Mouse (Mus musculus): ENCODE data around the gene Tyw5. TPM values are rescaled to one million over a fixed set of nuclear protein-coding genes. Genes with fewer than 3 reads are reported as not detected.

Tyw5 gene
- total RNA-seq (2015) = 23.3 and 35.1 TPM in 2 replicates
- total RNA-seq (2017) = 25.8 and 28.4 TPM in 2 replicates

DNA sequence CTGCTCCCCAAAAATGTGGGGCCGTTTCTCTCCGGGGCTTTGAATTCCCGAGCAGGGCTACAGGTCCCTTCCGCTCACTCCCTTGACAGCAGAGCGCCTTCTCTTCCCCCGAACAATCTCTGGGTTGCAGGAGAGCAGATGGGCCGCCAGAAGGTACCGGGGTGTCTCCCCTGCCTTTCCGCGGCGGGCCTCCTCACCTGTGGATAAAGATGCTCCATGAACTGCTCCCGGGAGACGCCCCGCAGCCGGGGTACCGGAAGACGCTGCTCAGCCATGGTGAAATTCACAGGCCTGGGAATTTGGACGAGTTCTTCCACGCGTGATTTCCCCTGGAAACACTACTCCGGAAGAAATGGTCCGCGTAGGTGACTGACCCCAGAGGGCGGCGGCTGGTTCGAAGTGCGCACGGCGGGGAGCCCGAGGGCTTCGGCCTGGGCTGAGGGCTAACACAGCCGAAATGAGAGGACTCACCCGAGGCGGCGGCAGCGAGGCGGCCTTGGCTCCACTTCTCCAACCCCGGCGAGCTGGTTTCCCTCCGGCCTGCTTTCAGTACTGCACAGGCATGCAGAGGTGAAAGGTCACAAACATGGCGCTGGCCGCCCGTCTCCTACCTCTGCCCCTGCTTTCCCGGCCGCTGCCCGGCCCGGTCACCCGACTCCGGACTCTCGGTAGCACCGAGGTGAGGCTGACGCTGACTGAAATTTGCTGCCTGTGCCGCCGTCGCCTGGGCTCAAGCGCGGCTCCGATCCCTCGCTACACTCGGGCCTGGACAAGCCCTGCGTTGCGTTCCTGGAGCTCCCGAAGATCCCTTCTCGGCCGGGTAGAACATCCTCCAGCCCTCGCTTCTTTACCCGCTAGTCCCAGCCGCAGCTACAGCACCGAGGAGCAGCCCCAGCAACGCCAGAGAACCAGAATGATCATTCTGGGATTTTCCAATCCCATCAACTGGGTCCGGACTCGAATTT is at the start of gene Tyw5, which contains the start of gene Maip1:
Tyw5 (minus strand) TSS at position 915 of the 965 bp plus-strand sequence.
Maip1 (plus strand) TSS at position 142 of the 965 bp plus-strand sequence.
- peak; percentile 94 for ATAC-seq (replicated peaks; ENCODE audit: poor library complexity)

DNA sequence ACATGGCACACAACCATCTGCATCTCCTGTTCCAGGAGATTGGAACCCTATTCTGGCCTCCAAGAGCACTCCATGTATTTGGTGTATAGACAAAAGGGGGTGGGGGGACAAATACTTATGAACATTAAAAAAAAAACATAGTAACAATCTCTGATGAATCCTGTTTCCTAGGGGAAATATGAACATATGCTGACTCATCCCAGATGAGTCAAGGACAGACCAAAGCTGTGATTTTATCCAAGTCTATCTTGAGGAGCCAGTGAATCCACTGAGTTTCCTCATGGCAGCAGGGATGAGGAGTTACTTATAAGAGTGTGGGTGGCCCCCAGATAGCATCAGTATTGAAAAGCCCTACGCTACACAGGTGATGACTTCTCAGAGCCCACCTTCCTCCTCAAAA is 43.3 kb upstream of the Tyw5 start:
- no peak for ATAC-seq (replicated peaks; ENCODE audit: poor library complexity)

DNA sequence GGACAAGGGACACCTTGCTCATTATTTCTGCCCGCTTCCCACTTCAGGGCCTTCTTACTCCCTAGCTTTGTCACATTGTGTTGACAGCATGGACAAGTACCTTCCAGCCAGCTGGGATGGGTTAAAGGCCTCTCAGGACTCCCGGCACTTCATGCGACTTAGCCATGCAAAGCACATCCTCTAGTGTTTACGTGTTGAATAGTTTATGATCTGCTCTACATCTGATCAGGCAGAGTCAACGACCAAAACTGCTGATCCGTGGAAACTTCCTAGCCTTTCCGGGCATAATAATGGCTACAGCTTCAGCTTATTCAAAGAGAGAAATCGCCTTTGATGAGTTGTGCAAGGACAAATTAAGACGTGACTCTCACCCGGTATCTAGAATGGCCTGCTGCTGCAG is 38.8 kb upstream of the Tyw5 start:
- ATAC-seq (replicated peaks; ENCODE audit: poor library complexity) = no peak

DNA sequence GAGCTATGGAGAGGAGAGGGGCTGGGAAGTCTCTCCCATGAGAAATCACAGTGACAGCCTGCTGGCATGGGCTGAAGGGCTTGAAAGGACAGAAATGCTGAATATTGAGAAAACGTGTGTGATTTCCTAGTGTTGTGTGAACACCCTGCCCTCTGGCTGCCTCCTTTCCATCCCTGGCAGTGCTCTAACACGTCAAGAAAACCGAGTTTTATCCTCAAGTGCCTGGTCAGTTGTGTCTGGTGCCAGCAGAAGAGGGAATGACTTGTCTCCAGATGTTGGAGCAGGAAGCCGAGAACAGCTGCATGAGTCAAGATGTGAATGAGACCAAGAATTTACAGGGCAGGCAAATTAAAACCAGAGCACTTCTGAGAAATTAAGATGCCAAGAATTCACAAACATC is 33.9 kb upstream of the Tyw5 start:
- no peak for ATAC-seq (replicated peaks; ENCODE audit: poor library complexity)

DNA sequence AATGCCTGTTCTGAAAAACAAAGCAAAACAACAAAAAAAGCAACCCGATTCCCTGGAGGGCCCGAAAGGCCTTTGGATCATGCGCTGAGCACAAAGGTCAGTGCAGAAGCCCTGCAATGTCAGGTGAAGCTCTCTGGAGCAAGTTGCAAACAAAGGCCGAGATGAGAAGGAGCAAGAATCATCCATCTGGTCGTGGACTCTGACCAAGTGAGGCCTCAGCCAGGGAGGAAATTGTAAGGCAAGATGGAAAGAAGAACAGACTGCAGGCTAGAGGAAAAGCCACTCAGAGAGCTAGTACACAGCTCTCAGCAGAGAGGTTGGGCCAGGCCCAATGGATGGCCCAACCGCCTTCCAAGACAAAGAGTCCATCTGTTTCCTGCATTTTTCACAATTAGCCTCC is 32.1 kb upstream of the Tyw5 start:
- no peak for ATAC-seq (replicated peaks; ENCODE audit: poor library complexity)

DNA sequence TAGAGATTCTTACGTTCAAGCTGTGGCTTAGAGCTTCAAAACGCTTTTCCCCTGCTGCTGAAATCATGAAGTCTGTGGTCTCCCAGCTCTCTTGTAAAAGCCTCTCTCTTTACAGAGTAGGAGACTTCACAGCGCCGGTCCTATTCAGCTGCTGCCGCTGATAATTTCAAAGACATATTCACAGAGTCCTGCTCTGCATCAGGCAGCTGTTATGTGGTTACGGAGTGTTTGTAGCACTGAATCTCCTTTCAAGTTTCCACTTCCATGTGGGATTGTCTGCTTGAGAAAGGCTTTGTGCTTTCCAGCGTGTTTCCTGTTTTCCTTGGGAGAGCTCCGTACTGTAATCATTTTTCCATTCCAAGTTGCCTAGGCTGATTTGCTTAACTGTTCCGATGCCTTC is 30.1 kb upstream of the Tyw5 start:
- peak; percentile 50 for ATAC-seq (replicated peaks; ENCODE audit: poor library complexity)

DNA sequence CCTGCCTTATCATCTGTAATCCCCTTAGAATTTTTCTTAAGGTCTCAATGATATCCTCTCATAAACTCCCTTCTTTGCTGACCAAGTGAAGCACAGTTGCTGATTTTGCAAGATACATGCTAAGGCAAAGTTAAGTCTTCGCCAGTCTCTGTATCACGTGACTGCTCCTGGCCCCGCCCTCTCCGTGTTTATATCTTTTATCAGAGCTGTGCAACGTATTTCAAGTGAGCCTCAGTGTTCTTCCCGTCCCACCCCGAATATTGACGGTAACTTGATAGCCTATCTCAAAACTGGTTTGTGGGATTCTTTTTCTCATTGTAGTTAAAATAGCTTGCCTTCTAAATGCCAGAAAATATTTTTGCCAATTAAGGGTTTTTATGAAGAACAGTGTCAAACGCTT is 29.5 kb upstream of the Tyw5 start:
- peak; percentile 85 for ATAC-seq (replicated peaks; ENCODE audit: poor library complexity)

DNA sequence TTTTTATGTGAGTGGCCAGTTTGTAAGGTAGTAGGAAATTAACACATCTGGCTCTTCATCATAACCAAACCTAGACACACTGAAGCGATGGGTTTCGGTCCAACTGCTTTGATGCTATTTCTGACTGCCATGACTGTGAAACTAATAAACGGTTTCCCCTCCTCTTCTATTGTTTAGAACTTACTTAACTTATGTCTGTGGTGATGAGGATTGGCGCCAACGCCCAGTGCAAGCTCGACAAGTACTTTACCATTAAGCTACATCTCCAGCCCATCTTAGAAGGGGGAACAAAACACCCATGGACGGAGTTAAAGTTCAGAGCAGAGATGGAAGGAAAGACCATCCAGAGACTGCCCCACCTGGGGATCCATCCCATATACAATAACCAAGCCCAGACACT is 26.2 kb upstream of the Tyw5 start:
- no peak for ATAC-seq (replicated peaks; ENCODE audit: poor library complexity)

DNA sequence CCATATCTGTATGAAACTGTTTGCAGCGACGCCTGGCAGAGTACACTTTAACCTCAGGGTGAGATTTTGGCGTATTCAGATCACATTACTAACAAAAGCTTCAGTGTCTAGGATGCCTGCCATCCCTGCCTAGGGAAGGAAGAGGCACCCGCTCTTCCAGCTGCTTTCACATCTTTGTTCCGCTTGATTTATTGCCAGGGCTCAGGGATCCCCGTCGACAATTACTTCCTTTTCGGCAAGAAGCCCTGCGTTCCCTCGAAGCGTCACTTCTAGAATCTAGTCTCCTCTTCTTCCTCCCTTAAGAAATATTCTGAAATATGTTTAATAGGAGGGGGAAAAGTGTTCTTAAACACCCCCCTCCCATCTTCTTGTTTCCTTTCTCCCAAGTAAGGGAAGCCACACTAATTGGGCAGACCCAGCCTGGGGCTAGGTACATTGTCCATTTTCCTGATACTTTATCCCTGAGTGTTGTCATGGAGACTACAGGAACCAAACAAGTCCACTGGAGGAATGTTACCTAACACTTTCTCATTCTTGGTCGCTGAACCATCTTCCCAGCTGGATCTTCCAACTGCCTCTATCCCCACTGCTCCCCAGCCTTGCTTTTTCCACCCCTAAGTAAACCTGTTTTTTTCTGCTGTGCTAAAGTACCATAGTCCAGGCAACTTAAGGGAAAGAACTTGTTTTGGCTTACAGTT is 23.0 kb upstream of the Tyw5 start:
- ATAC-seq (replicated peaks; ENCODE audit: poor library complexity) = peak; percentile 42

GRCm38 (mm10) chr1:57428368-57429308 is 21.7 kb upstream of the Tyw5 start:
- ATAC-seq (replicated peaks; ENCODE audit: poor library complexity) = peak; percentile 93

DNA sequence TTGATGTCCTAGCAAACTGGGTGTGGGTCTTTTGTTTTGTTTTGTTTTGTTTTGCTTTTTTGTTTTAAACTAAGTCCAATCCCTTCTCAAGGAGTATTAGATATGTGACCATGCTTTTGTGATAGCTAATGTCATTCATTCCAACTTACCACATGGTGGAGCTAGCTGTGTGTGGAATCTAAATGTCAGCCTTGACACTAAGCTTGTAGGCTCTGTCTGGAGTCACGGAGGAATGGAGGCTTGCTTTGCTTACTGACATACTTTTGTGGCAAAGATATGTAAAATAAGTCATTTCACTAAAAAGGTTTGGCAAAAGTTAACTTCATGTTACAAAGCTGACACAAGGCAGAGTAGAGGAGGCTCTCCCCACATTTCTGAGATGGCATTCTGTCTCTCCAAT is 16.8 kb upstream of the Tyw5 start:
- ATAC-seq (replicated peaks; ENCODE audit: poor library complexity) = peak; percentile 57

DNA sequence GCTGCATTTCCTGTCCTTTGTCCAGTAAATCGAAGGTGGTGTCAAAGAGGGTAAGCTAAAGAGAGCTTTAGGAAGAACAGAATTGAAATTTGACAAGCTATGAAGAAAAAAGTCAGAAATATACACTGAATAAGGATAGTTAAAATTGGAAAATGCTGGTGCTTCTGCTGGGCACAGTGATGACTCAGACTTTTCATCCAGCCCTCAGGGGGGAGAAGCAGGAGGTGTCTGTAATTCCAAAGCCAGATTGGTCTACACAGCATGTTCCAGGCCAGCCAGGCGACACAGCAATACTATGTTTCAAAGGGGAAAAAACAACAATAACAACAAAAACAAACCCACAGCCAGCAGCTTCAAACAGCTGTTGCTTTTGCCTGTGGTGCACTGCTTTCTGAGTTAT is 6.5 kb upstream of the Tyw5 start:
- ATAC-seq (replicated peaks; ENCODE audit: poor library complexity) = no peak

DNA sequence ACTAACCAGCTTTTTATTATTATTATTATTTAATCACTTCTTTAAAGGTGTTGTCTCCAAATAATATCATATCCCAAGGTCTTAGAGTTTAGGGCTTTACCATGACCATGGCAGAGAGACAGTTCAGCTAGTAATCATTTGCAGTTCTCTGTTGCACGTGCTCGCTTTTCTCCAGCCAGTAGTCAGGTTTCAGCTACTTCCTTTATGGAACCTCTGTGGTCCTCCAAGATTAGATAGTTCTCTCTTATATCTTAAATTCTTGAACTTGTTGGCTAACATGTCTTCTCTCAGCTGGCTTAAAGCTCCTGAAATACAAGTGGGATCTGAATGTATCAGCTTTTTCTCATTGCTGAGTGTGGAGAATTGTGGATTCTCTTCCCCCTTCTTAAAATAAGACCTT is 2.1 kb upstream of the Tyw5 start:
- no peak for ATAC-seq (replicated peaks; ENCODE audit: poor library complexity)

DNA sequence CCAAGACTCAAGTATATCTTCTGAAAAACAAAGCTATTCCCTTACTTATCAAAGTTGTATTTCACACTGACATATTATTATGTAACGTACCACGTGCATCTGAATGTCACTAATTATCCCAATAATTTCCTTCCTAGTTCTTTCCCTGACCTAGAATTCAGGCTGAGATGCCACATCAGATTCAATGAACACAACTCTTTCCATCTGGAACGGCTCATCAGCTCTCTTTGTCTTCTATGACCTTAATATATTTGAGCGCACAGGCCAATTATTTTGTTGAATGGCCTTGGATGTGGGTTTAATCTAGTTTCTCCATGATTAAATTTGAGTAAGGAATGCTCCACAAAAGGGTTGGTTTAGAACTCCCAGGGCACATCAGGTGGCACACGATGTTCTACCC is 4.8 kb downstream of the Tyw5 start:
- no peak for ATAC-seq (replicated peaks; ENCODE audit: poor library complexity)

- ATAC-seq (replicated peaks; ENCODE audit: poor library complexity) = no peak
Measured at GRCm38 (mm10) chr1:57400877-57401276, 6.0 kb downstream of the Tyw5 start.

GRCm38 (mm10) chr1:57400321-57400720 is 6.6 kb downstream of the Tyw5 start:
- ATAC-seq (replicated peaks; ENCODE audit: poor library complexity) = no peak

DNA sequence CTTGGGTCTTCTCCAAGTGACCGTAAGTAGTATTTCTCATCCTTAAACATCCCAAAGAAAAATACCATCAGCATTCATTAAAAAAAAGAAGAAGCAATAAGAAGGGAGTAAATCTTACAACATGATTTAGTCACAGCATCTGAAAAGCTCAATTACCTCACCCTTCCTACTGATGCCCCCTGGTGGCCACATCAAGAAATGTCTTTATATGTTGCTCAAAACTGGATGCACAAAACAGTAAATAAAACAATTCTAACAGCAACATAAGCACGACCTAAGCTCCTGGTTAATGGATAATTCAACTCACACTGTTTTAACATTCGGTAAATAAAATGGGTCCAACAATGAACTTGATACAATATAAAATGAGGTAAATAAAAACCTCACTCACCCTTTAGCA is 12.8 kb downstream of the Tyw5 start:
- ATAC-seq (replicated peaks; ENCODE audit: poor library complexity) = peak; percentile 92

DNA sequence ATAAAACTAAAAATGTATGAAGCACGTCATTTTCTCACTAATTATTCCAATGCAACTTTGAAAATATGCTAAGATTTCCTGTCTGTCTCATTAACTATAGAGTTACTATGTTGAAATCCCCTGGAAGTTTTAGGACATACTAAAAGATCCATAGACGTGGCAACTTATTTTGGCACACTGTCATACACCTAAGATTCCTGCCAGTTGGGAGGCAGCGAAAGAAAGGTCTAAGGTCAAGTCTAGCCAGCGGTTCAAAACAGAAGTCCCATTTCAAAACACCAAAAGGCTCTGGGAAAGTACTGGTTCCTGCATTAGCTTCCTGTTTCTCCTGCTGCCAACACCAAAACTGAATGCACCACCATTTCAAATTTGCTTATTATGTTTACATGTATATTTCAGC is 14.5 kb downstream of the Tyw5 start:
- ATAC-seq (replicated peaks; ENCODE audit: poor library complexity) = no peak

DNA sequence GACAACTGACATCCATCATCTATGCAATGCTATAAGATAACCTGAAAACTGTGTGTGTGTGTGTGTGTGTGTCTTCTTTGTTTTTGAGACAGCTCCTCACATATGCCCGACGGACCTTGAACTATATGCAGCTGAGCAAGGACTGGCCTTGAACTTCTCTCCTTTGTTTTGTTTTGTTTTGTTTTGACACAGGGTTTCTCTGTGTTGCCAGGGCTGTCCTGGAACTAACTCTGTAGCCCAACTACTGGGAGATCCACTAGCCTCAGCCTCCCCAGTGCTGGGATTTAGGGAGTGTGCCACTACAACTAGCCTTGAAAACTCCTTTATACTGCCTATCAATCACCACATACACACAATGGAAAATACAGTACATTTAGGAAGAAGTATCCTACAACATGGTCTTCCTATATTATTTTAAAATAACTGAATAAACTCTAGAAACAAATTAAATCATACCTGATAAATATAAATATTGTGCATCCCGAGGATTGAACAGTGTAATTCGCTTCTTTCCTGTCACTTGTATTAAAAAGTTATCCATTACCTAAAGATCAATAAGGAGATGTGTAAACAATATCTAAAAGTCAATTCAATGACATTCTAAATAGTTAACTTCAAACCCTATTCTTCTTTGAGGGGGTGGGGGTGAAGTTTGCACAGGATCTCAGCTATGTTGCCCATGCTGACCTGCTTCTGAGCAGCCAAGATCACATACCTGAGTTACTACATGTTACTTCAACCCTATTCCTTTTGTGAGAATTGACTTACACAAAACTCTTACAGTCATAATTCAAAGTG is 15.7 kb downstream of the Tyw5 start:
- ATAC-seq (replicated peaks; ENCODE audit: poor library complexity) = no peak
